Mouse (Mus musculus): Measurements from ENCODE around the gene N6amt1. TPM values are rescaled to one million over a fixed set of nuclear protein-coding genes. Genes with fewer than 3 reads are reported as not detected.

N6amt1 gene
- polyA plus RNA-seq, 1 experiment from 2014 or later, result 26.9 TPM

DNA sequence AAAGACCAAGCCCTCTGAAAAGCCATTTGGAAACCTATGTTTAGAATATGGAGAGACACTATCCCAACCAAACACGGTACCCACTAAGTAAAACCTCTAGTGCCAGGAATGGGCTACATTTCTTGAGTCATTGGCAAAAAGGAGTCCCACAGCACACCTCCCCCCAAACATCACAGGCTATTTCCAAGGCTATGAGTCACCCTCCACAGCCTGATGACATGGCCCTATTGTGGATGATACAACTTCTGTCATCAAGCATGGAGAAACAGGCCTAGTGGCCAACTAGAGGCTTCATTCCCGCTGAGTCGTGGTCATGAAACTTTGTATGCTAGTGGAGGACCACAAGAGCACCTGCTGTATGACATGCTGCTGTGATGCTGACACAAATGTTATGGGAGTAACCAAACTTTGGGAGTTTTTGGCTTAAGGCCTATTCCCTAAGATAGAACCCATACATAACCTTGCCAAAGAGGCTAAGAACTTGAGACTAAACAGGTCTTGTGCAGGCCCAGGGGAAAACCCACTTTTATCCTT is 33.5 kb downstream of the N6amt1 start:
- WGBS, result 87% methylated on average over 3 of the region's 3 CpGs
- no peak for ATAC-seq (ENCODE audit: extremely low read depth, insufficient number of reproducible peaks, low FRiP score, low TSS enrichment)
- Histone ChIP-seq H3K4me1 (peaks cover 11% of the 10 kb centered on the region), H3K4me3 (no peak overlapping the region), H3K27ac (replicated peaks) (no peak overlapping the region), H3K36me3 (peaks cover 72% of the 10 kb centered on the region), H3K9ac (no peak overlapping the region), H3K27me3 (replicated peaks) (no peaks in the 10 kb centered on the region), H3K9me3 (no peaks in the 10 kb centered on the region), H3K4me2 (no peak overlapping the region)

DNA sequence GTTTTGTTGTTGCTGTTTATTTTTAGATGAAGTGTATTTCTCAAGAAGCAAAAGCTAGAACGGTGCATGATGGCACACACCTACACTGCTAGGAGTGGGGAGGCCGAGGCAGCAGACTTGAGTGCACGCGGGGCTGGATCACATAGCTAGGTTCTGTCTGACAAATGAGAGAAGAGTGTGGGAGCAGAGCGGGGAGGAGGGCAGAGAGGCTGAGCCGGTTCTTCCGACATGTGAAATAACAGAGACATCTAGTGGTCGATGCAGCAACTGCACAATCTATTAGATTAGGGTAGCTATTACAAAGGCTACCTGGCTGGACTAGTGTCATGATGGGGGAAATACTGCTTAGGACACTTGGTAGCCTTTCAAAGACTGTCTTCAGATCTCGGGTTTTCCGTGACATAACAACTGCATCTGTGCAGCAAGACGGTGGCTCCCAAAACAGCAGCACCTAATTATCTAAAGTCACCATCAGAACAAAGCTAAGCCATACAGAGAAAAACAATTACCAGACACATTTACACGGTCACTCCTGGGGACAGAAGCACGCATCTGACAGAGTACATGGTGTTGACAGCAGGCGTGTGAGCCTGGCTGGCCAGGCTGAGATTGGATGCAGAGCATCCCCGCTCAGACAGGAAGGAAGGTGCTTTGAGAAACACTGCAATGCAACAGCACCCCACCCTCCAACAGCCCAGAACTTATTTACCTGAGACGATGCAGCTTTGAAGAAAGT is 40.0 kb downstream of the N6amt1 start:
- no peaks in the 10 kb centered on the region; the same call in 1 of the 2 replicates for H3K4me1 ChIP-seq
- H3K4me2 ChIP-seq, result no peak overlapping the region
- H3K36me3 ChIP-seq, result peaks cover 77% of the 10 kb centered on the region
- no peak overlapping the region for H3K4me3 ChIP-seq
- H3K27me3 ChIP-seq (replicated peaks), result no peaks in the 10 kb centered on the region
- H3K9ac ChIP-seq, result no peak overlapping the region
- no peaks in the 10 kb centered on the region for H3K9me3 ChIP-seq
- ATAC-seq (ENCODE audit: extremely low read depth, insufficient number of reproducible peaks, low FRiP score, low TSS enrichment), result peak; percentile 42; the same call in 1 of the 2 replicates
- WGBS, result 37% methylated on average over 16 of the region's 16 CpGs
- 0 out of 2 replicates have a peak overlapping the region, but pooled peaks have one; percentile 21 for H3K27ac ChIP-seq (replicated peaks)

DNA sequence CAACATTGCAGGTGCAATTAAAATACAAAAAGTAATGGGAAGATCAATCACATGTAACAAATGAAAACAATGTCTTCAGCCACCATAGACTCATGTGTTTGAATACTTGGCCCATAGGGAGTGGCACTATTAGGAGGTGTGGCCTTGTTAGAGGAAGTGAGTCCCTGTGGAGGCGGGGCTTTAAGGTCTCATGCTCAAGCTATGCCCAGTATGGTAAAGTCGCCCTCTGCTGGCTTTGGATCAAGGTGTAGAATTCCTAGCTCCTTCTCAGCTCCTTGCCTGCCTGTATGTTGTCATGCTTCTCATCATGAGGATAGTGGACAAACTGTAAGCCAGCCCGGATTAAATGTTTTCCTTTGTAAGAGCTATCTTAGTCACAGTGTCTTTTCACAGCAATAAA is 51.0 kb downstream of the N6amt1 start:
- peaks cover 91% of the 10 kb centered on the region for H3K36me3 ChIP-seq
- WGBS, result 75% methylated on average over 3 of the region's 3 CpGs
- no peak overlapping the region for H3K27ac ChIP-seq (replicated peaks)
- no peak overlapping the region for H3K9ac ChIP-seq
- H3K4me1 ChIP-seq, result no peaks in the 10 kb centered on the region
- no peaks in the 10 kb centered on the region for H3K27me3 ChIP-seq (replicated peaks)
- H3K4me3 ChIP-seq, result no peak overlapping the region
- no peak for ATAC-seq (ENCODE audit: extremely low read depth, insufficient number of reproducible peaks, low FRiP score, low TSS enrichment)
- no peak overlapping the region for H3K4me2 ChIP-seq
- H3K9me3 ChIP-seq, result no peaks in the 10 kb centered on the region

Other genes with a start within 250 kb of the N6amt1 start
- 16.4 and 17.5 TPM in 2 replicates for gene Ltn1, start 78.4 kb downstream of the N6amt1 start, polyA plus RNA-seq (2015; fragmentation: Nextera tagmentation; extraction: Ambion mirVana)
- 11.0 and 12.2 TPM in 2 replicates for gene Rwdd2b, start 86.4 kb downstream of the N6amt1 start, polyA plus RNA-seq (2015; fragmentation: Nextera tagmentation; extraction: Ambion mirVana)
- 30.2 and 37.1 TPM in 2 replicates for gene Usp16, start 100.5 kb downstream of the N6amt1 start, polyA plus RNA-seq (2015; fragmentation: Nextera tagmentation; extraction: Ambion mirVana)
- 290 and 329 TPM in 2 replicates for gene Cct8, start 141.7 kb downstream of the N6amt1 start, polyA plus RNA-seq (2015; fragmentation: Nextera tagmentation; extraction: Ambion mirVana)
- 0.31 and 0.46 TPM in 2 replicates for gene Map3k7cl, start 199.1 kb downstream of the N6amt1 start, polyA plus RNA-seq (2015; fragmentation: Nextera tagmentation; extraction: Ambion mirVana)